Mouse (Mus musculus): ENCODE measurements around the gene Thyn1. TPM values are rescaled to one million over a fixed set of nuclear protein-coding genes. Genes with fewer than 3 reads are reported as not detected.

Thyn1 gene
- total and polyA plus RNA-seq, 3 experiments = 105 to 130 TPM; not detected in 1

DNA sequence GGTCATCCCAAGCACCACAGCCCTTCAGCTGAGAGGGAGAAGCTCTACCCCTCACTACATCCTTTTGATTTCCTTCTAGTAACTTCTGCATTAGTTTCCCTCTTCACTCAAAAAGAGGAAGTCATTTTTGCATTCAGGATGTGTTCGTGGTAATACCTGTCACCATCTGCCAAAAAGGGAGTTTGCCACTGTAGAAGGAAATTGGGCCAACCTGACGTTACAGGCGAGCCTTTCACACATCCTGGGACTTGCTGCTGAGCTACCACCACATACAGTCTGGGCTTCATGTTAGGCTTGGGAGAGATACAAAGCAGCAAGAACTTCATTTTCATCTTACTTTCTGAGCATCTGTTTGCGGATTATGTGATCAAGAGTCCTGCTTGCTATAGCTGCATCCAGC, 24.2 kb downstream of the Thyn1 start (continued):
- TF ChIP-seq UBTF (IDR thresholded peaks at IDR 0.05; ENCODE audit: borderline replicate concordance, insufficient read depth, low read depth, low read length) (no peak), BHLHE40 (IDR thresholded peaks at IDR 0.05; ENCODE audit: borderline replicate concordance, low read depth, low read length) (no peak), GATA1 (IDR thresholded peaks at IDR 0.05; ENCODE audit: low read depth, low read length) (no peak), ETS1 (IDR thresholded peaks at IDR 0.05; ENCODE audit: low read depth, low read length) (peak; percentile 43; the same call in 1 of the 2 replicates), SMC3 (IDR thresholded peaks at IDR 0.05; ENCODE audit: low read depth, low read length) (no peak), MYB (IDR thresholded peaks at IDR 0.05; ENCODE audit: low read depth, low read length) (no peak), EP300 (IDR thresholded peaks at IDR 0.05; ENCODE audit: low read depth in 1 of 2, low read length in 2 of 2) (peak; percentile 29 to 77; a peak in 3 of 4 replicates), SIN3A (IDR thresholded peaks at IDR 0.05; ENCODE audit: low read length) (peak; percentile 72)

DNA sequence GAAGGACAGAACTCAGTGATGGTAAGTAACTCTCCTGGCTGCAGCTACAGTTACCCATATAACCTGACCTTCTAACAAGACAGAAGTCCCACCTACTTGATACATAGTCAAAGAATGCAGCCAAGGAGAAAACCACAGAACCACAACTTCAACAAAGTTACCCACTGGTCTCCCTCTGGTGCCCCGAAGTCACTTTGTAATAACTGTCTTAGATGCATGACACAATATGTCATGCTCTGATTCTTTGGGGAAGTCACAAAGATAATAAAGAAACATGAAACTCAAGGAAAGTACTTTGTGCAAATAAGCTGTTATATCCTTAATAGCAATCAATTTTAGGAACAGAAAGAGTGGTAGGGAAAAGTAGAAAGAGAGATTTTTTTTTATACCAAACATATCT, 27.2 kb downstream of the Thyn1 start:
- peaks cover 40% of the 10 kb centered on the region for H3K79me2 ChIP-seq (ENCODE audit: control insufficient read depth, insufficient read depth, low read length, poor library complexity)
- no peak overlapping the region for H3K9ac ChIP-seq (ENCODE audit: control insufficient read depth, low read depth, low read length, poor library complexity, severe bottlenecking)
- H3K36me3 ChIP-seq (ENCODE audit: control insufficient read depth in 1 of 2, insufficient read depth in 2 of 2, low read length in 2 of 2) = peaks cover 0 to 43% of the 10 kb centered on the region in 2 experiments; a peak in 3 of 4 replicates
- peaks cover 15 to 28% of the 10 kb centered on the region in 2 experiments for H3K4me1 ChIP-seq (ENCODE audit: control insufficient read depth in 1 of 2, insufficient read depth in 2 of 2, low read length in 2 of 2)
- DNase-seq (ENCODE audit: low read depth, low spot score) = peak; percentile 74
- H3K9me3 ChIP-seq (replicated peaks; ENCODE audit: insufficient read depth, low read length) = no peaks in the 10 kb centered on the region
- H3K27ac ChIP-seq (ENCODE audit: control insufficient read depth, low read depth, low read length) = 0 out of 2 replicates have a peak overlapping the region, but pooled peaks have one; percentile 4
- peak; percentile 71 for TF ChIP-seq ETS1 (IDR thresholded peaks at IDR 0.05; ENCODE audit: low read depth, low read length)
- TF ChIP-seq JUND (IDR thresholded peaks at IDR 0.05; ENCODE audit: low read depth, low read length) = no peak
- 0 out of 2 replicates have a peak, but pooled peaks have one; percentile 30 for TF ChIP-seq GATA1 (IDR thresholded peaks at IDR 0.05; ENCODE audit: low read depth, low read length)
- peak; percentile 73 for TF ChIP-seq RCOR1 (IDR thresholded peaks at IDR 0.05; ENCODE audit: low read depth, low read length)
- TF ChIP-seq MXI1 (IDR thresholded peaks at IDR 0.05; ENCODE audit: low read depth, low read length) = no peak; the same call in 1 of the 2 replicates
- TF ChIP-seq USF1 (IDR thresholded peaks at IDR 0.05; ENCODE audit: low read depth, low read length) = no peak
- no peak for TF ChIP-seq POLR2A (IDR thresholded peaks at IDR 0.05; ENCODE audit: control insufficient read depth in 1 of 2, insufficient read depth in 1 of 2, low read depth in 1 of 2, low read length in 2 of 2, poor library complexity in 1 of 2)
- no peak for TF ChIP-seq TCF12 (IDR thresholded peaks at IDR 0.05; ENCODE audit: low read depth, low read length)
- TF ChIP-seq EP300 (IDR thresholded peaks at IDR 0.05; ENCODE audit: low read depth in 1 of 2, low read length in 2 of 2) = peak; percentile 46 to 54; a peak in 3 of 4 replicates
- TF ChIP-seq BHLHE40 (IDR thresholded peaks at IDR 0.05; ENCODE audit: borderline replicate concordance, low read depth, low read length) = no peak
- TF ChIP-seq MYB (IDR thresholded peaks at IDR 0.05; ENCODE audit: low read depth, low read length) = no peak
- no peak for TF ChIP-seq MAFK (IDR thresholded peaks at IDR 0.05; ENCODE audit: borderline replicate concordance, low read depth, low read length)
- no peak for TF ChIP-seq ZMIZ1 (IDR thresholded peaks at IDR 0.05; ENCODE audit: low read depth, low read length)
- peak; percentile 64 for TF ChIP-seq SIN3A (IDR thresholded peaks at IDR 0.05; ENCODE audit: low read length)
- no peak for TF ChIP-seq RAD21 (IDR thresholded peaks at IDR 0.05; ENCODE audit: low read depth, low read length)
- no peak for TF ChIP-seq TBP (IDR thresholded peaks at IDR 0.05; ENCODE audit: low read depth, low read length)
- no peak for TF ChIP-seq ELF1 (IDR thresholded peaks at IDR 0.05; ENCODE audit: low read depth, low read length)
- no peak for TF ChIP-seq POLR2AphosphoS2 (IDR thresholded peaks at IDR 0.05; ENCODE audit: low read length)
- no peak; the same call in 1 of the 2 replicates for TF ChIP-seq MAX (IDR thresholded peaks at IDR 0.05; ENCODE audit: low read length)
- H3K27me3 ChIP-seq (ENCODE audit: control insufficient read depth in 1 of 2, insufficient read depth in 2 of 2, low read length in 2 of 2) = no peaks in the 10 kb centered on the region
- H3K4me3 ChIP-seq (ENCODE audit: control insufficient read depth in 1 of 2, insufficient read depth in 1 of 2, low read depth in 2 of 2, low read length in 2 of 2) = 0 out of 4 replicates have a peak overlapping the region, but pooled peaks of 1 of the 2 experiments have one; percentile 9

Measured in MEL (cell line).